Mouse (Mus musculus) cortical plate, adult 2 months (tissue): ENCODE measurements around the gene Gm10382. TPM values are rescaled to one million over a fixed set of nuclear protein-coding genes. Genes with fewer than 3 reads are reported as not detected.
"Not testable (repeated sequence)": the region's sequence is repeated elsewhere in the genome, so short reads cannot be mapped to it uniquely, and the experiment has no call there.

Experiments
- H3K27ac ChIP-seq: fragments of 200-500 bp; 2 replicates; pipeline ENCODE4 v1.5.1; 2012; ENCODE audit warnings: low read length, control low read depth, inconsistent platforms; ENCODE audit not compliant: insufficient read depth
- H3K4me1 ChIP-seq: fragments of 200-500 bp; 2 replicates; pipeline ENCODE4 v1.6.1; 2011; ENCODE audit warnings: low read length; ENCODE audit not compliant: control insufficient read depth, insufficient read depth
- H3K4me3 ChIP-seq: fragments of 200-500 bp; 2 replicates; pipeline ENCODE4 v1.5.1; 2011; ENCODE audit warnings: mild to moderate bottlenecking, low read length, control low read depth; ENCODE audit not compliant: insufficient read depth
- CTCF ChIP-seq: fragments of 200-500 bp; IDR thresholded peaks from 2 replicates; pipeline ENCODE4 v1.5.1; 2011; ENCODE audit warnings: mild to moderate bottlenecking, control low read depth, low read length; ENCODE audit not compliant: insufficient read depth; ENCODE audit errors: extremely low read depth
- POLR2A ChIP-seq: fragments of 200-500 bp; IDR thresholded peaks from 2 replicates; pipeline ENCODE4 v1.6.1; 2011; ENCODE audit warnings: mild to moderate bottlenecking, low read length, control low read depth; ENCODE audit not compliant: insufficient read depth; ENCODE audit errors: extremely low read depth
- polyA plus RNA-seq: library from polyadenylated mRNA; depleted of rRNA; stranded (reverse); fragments of >200 nt; gene quantifications from 2 replicates; pipeline ENCODE4 v1.2.3, GENCODE M21; 2012

Gene Gm10382
- polyA plus RNA-seq, 1 experiment = 0.21 TPM

- Histone ChIP-seq H3K4me1 (peaks cover 4% of the 10 kb centered on the region; the same call in 1 of the 2 replicates), H3K27ac (no peak overlapping the region), H3K4me3 (no peak overlapping the region)
- TF ChIP-seq CTCF (peak; percentile 72), POLR2A (peak; percentile 62)
Observed at GRCm38 (mm10) chr5:125382673-125383558, 6.2 kb upstream of the Gm10382 start.

- H3K4me1 ChIP-seq = peaks cover 4% of the 10 kb centered on the region; the same call in 1 of the 2 replicates
- no peak overlapping the region for H3K4me3 ChIP-seq
- TF ChIP-seq POLR2A (no peak; the same call in 1 of the 2 replicates), CTCF (no peak)
- no peak overlapping the region for H3K27ac ChIP-seq
Observed at GRCm38 (mm10) chr5:125383637-125384420, 5.3 kb upstream of the Gm10382 start.

GRCm38 (mm10) chr5:125384512-125385214, 4.5 kb upstream of the Gm10382 start:
- Histone ChIP-seq H3K27ac (no peak overlapping the region), H3K4me3 (peak overlapping the region; percentile 29; the same call in 1 of the 2 replicates), H3K4me1 (peaks cover 4% of the 10 kb centered on the region; the same call in 1 of the 2 replicates)
- TF ChIP-seq POLR2A = peak; percentile 22; the same call in 1 of the 2 replicates
- no peak for TF ChIP-seq CTCF

- no peak overlapping the region for H3K27ac ChIP-seq
- H3K4me1 ChIP-seq = peaks cover 4% of the 10 kb centered on the region; the same call in 1 of the 2 replicates
- no peak for TF ChIP-seq CTCF
- no peak for TF ChIP-seq POLR2A
- peak overlapping the region; percentile 29; the same call in 1 of the 2 replicates for H3K4me3 ChIP-seq
Observed at GRCm38 (mm10) chr5:125385215-125385940, 3.7 kb upstream of the Gm10382 start.

- not testable (repeated sequence) for H3K27ac ChIP-seq, H3K4me3 ChIP-seq, H3K4me1 ChIP-seq
Observed at GRCm38 (mm10) chr5:125387295-125387694, 1.8 kb upstream of the Gm10382 start.

GRCm38 (mm10) chr5:125388358-125389092, 597 bp upstream of the Gm10382 start:
- peak overlapping the region; percentile 88 for H3K4me3 ChIP-seq
- TF ChIP-seq CTCF = no peak
- no peak for TF ChIP-seq POLR2A
- peaks cover 9% of the 10 kb centered on the region; the same call in 1 of the 2 replicates for H3K4me1 ChIP-seq
- H3K27ac ChIP-seq = peak overlapping the region; percentile 100

GRCm38 (mm10) chr5:125389579-125390441, 688 bp downstream of the Gm10382 start, which contains the start of gene Ubc:
Gene Ubc (minus strand): TSS chr5:125390202.
- H3K4me1 ChIP-seq = peaks cover 6% of the 10 kb centered on the region; the same call in 1 of the 2 replicates
- peak within 1 kb of the TSS; percentile 88 for H3K4me3 ChIP-seq
- H3K27ac ChIP-seq = peak within 1 kb of the TSS; percentile 100
- no peak for TF ChIP-seq CTCF
- peak; percentile 97 for TF ChIP-seq POLR2A
